Mouse (Mus musculus) CH12.LX (cell line): ENCODE results near the gene Tfr2. TPM values are rescaled to one million over a fixed set of nuclear protein-coding genes. Genes with fewer than 3 reads are reported as not detected.

ENCODE experiments used
- DNase-seq: peaks from one replicate; pipeline ENCODE4 v3.0.0-alpha.2; 2013; ENCODE audit errors: extremely low read depth
- H3K27ac ChIP-seq: 2 replicates; pipeline ENCODE4 v1.5.1; 2012; ENCODE audit warnings: low read depth, mild to moderate bottlenecking, control low read depth, moderate library complexity; ENCODE audit not compliant: insufficient read depth
- H3K27me3 ChIP-seq: replicated peaks from 2 replicates; pipeline ENCODE3; 2012; ENCODE audit warnings: inconsistent platforms
- H3K36me3 ChIP-seq, 2 experiments: replicated peaks in 1 of 2; 2 replicates each; pipeline versions ENCODE3 to v1.6.1; 2012; ENCODE audit warnings: inconsistent platforms in 1 of 2, low read length in 1 of 2, mild to moderate bottlenecking in 1 of 2, mixed read lengths in 1 of 2, moderate library complexity in 1 of 2; ENCODE audit not compliant: control insufficient read depth in 1 of 2, insufficient read depth in 1 of 2
- H3K4me1 ChIP-seq, 2 experiments: 2 replicates each; pipeline ENCODE4 v1.6.1; 2012; ENCODE audit warnings: inconsistent platforms in 1 of 2, moderate library complexity in 1 of 2; ENCODE audit not compliant: insufficient read depth in 2 of 2, control insufficient read depth in 1 of 2
- H3K4me2 ChIP-seq: 2 replicates; pipeline ENCODE4 v1.6.1; 2012; ENCODE audit warnings: low read depth, mild to moderate bottlenecking, control low read depth; ENCODE audit not compliant: poor library complexity, insufficient read depth, severe bottlenecking
- H3K4me3 ChIP-seq, 3 experiments: fragments of 150-350 bp in 1 of 3; sonication (generic) in 1 of 3; replicated peaks in 1 of 3; 2 replicates each; pipeline versions ENCODE3 to v1.5.1; 2011 to 2012; ENCODE audit warnings: low read depth in 2 of 3, low read length in 2 of 3, mild to moderate bottlenecking in 2 of 3, moderate library complexity in 2 of 3, control low read depth in 1 of 3, improper control_type of control experiment in 1 of 3, inconsistent platforms in 1 of 3, mixed read lengths in 1 of 3; ENCODE audit not compliant: poor library complexity in 1 of 3
- H3K79me2 ChIP-seq: replicated peaks from 2 replicates; pipeline ENCODE4 v1.6.1; 2012; ENCODE audit warnings: mild to moderate bottlenecking, moderate library complexity; ENCODE audit not compliant: control insufficient read depth, poor library complexity, insufficient read depth, severe bottlenecking; ENCODE audit errors: extremely low read depth
- H3K9ac ChIP-seq: 2 replicates; pipeline ENCODE4 v1.6.1; 2012; ENCODE audit warnings: low read depth, mild to moderate bottlenecking, control low read depth, moderate library complexity; ENCODE audit not compliant: insufficient read depth
- H3K9me3 ChIP-seq: replicated peaks from 2 replicates; pipeline ENCODE3; 2012; ENCODE audit warnings: low read length, inconsistent platforms, mixed read lengths
- CHD1 ChIP-seq: IDR thresholded peaks from 2 replicates; pipeline ENCODE4 v1.6.1; 2012; ENCODE audit warnings: low read depth, low read length, improper control_type of control experiment, inconsistent platforms
- CHD2 ChIP-seq: IDR thresholded peaks from 2 replicates; pipeline ENCODE4 v1.6.1; 2011; ENCODE audit warnings: low read length, improper control_type of control experiment
- CTCF ChIP-seq, 2 experiments: IDR thresholded peaks in 1 of 2; conservative IDR thresholded peaks in 1 of 2; 2 replicates each; pipeline ENCODE4 v1.5.1; 2011 to 2012; ENCODE audit warnings: low read depth in 2 of 2, low read length in 2 of 2, improper control_type of control experiment in 1 of 2, inconsistent platforms in 1 of 2, mild to moderate bottlenecking in 1 of 2, moderate library complexity in 1 of 2
- ELF1 ChIP-seq: IDR thresholded peaks from 2 replicates; pipeline ENCODE4 v1.6.1; 2014; ENCODE audit warnings: low read depth, mild to moderate bottlenecking, inconsistent platforms, low read length, improper control_type of control experiment
- EP300 ChIP-seq: IDR thresholded peaks from 2 replicates; pipeline ENCODE4 v1.6.1; 2011; ENCODE audit warnings: low read length, improper control_type of control experiment
- ETS1 ChIP-seq: conservative IDR thresholded peaks from 2 replicates; pipeline ENCODE4 v1.6.1; 2012; ENCODE audit warnings: low read depth, mild to moderate bottlenecking, inconsistent platforms, low read length, improper control_type of control experiment, moderate library complexity
- HCFC1 ChIP-seq: IDR thresholded peaks from 2 replicates; pipeline ENCODE4 v1.6.1; 2012; ENCODE audit warnings: low read depth, mild to moderate bottlenecking, inconsistent platforms, low read length, improper control_type of control experiment
- JUND ChIP-seq: conservative IDR thresholded peaks from 2 replicates; pipeline ENCODE4 v1.6.1; 2011; ENCODE audit warnings: low read depth, low read length, improper control_type of control experiment
- KAT2A ChIP-seq: IDR thresholded peaks from 2 replicates; pipeline ENCODE4 v1.6.1; 2012; ENCODE audit warnings: low read length, improper control_type of control experiment, inconsistent platforms; ENCODE audit not compliant: insufficient replicate concordance
- MAFK ChIP-seq: IDR thresholded peaks from 2 replicates; pipeline ENCODE4 v1.6.1; 2011; ENCODE audit warnings: low read length, improper control_type of control experiment; ENCODE audit not compliant: insufficient replicate concordance
- MAX ChIP-seq: IDR thresholded peaks from 2 replicates; pipeline ENCODE4 v1.6.1; 2011; ENCODE audit warnings: low read length, improper control_type of control experiment
- MXI1 ChIP-seq: IDR thresholded peaks from 2 replicates; pipeline ENCODE4 v1.6.1; 2011; ENCODE audit warnings: mild to moderate bottlenecking, low read depth, low read length, improper control_type of control experiment
- MYC ChIP-seq: IDR thresholded peaks from 2 replicates; pipeline ENCODE4 v1.6.1; 2011; ENCODE audit warnings: low read depth, mild to moderate bottlenecking, improper control_type of control experiment, low read length
- NELFE ChIP-seq: IDR thresholded peaks from 2 replicates; pipeline ENCODE4 v1.6.1; 2011; ENCODE audit warnings: low read depth, low read length, improper control_type of control experiment
- NRF1 ChIP-seq: IDR thresholded peaks from 2 replicates; pipeline ENCODE4 v1.6.1; 2014; ENCODE audit warnings: low read depth, mild to moderate bottlenecking, inconsistent platforms, low read length, improper control_type of control experiment, moderate library complexity
- PAX5 ChIP-seq: IDR thresholded peaks from 2 replicates; pipeline ENCODE4 v1.6.1; 2012; ENCODE audit warnings: low read length, inconsistent platforms, mixed read lengths
- POLR2AphosphoS2 ChIP-seq: IDR thresholded peaks from 2 replicates; pipeline ENCODE4 v1.6.1; 2011; ENCODE audit warnings: low read depth, low read length, improper control_type of control experiment
- RAD21 ChIP-seq: IDR thresholded peaks from 2 replicates; pipeline ENCODE4 v1.6.1; 2011; ENCODE audit warnings: low read depth, mild to moderate bottlenecking, low read length, improper control_type of control experiment, moderate library complexity
- SIN3A ChIP-seq: IDR thresholded peaks from 2 replicates; pipeline ENCODE4 v1.6.1; 2012; ENCODE audit warnings: low read length, improper control_type of control experiment, inconsistent platforms
- SMC3 ChIP-seq: IDR thresholded peaks from 2 replicates; pipeline ENCODE4 v1.6.1; 2011; ENCODE audit warnings: low read depth, low read length, improper control_type of control experiment
- TBP ChIP-seq: conservative IDR thresholded peaks from 2 replicates; pipeline ENCODE4 v1.6.1; 2011; ENCODE audit warnings: low read depth, low read length, improper control_type of control experiment
- UBTF ChIP-seq: IDR thresholded peaks from 2 replicates; pipeline ENCODE4 v1.6.1; 2012; ENCODE audit warnings: low read depth, mild to moderate bottlenecking, inconsistent platforms, low read length, improper control_type of control experiment, moderate library complexity
- USF2 ChIP-seq: conservative IDR thresholded peaks from 2 replicates; pipeline ENCODE4 v1.6.1; 2011; ENCODE audit warnings: low read depth, low read length, improper control_type of control experiment
- ZKSCAN1 ChIP-seq: IDR thresholded peaks from 2 replicates; pipeline ENCODE4 v1.6.1; 2012; ENCODE audit warnings: low read depth, inconsistent platforms, low read length, improper control_type of control experiment, borderline replicate concordance
- ZMIZ1 ChIP-seq: IDR thresholded peaks from 2 replicates; pipeline ENCODE4 v1.6.1; 2012; ENCODE audit warnings: low read depth, mild to moderate bottlenecking, inconsistent platforms, low read length, improper control_type of control experiment
- ZNF384 ChIP-seq: IDR thresholded peaks from 2 replicates; pipeline ENCODE4 v1.6.1; 2012; ENCODE audit warnings: low read depth, low read length, improper control_type of control experiment, inconsistent platforms
- dilution Hi-C: fragments of 300-500 bp; cut with MboI; formaldehyde crosslinking; loops from 2 replicates; pipeline ENCODE4 v1.14.3; 2020; ENCODE audit warnings: low sequenced_read_pairs; ENCODE audit not compliant: extremely low pct_unique_long_range_greater_than_20kb, extremely low pct_ligation_motif_present
- in situ Hi-C: fragments of 300-500 bp; cut with MboI; formaldehyde crosslinking; loops from 3 replicates; pipeline ENCODE4 v1.14.3; 2019; ENCODE audit warnings: low sequenced_read_pairs, low pct_ligation_motif_present, low pct_unique_long_range_greater_than_20kb, mixed read lengths
- polyA plus RNA-seq: library from polyadenylated mRNA; unstranded; fragments of >175 nt; gene quantifications from 2 replicates; pipeline ENCODE4 v1.2.1, GENCODE M21; 2012; ENCODE audit warnings: low read depth; ENCODE audit not compliant: insufficient read length
- total RNA-seq, 2 experiments: library from RNA; depleted of rRNA; stranded (reverse); fragments of 300-350 nt in 1 of 2; fragments of >200 nt in 1 of 2; gene quantifications; 2 replicates each; pipeline ENCODE4 v1.2.3; 2012 to 2014

Gene Tfr2
- total and polyA plus RNA-seq, 3 experiments, result 0.67 to 2.2 (median 2.2) TPM

DNA sequence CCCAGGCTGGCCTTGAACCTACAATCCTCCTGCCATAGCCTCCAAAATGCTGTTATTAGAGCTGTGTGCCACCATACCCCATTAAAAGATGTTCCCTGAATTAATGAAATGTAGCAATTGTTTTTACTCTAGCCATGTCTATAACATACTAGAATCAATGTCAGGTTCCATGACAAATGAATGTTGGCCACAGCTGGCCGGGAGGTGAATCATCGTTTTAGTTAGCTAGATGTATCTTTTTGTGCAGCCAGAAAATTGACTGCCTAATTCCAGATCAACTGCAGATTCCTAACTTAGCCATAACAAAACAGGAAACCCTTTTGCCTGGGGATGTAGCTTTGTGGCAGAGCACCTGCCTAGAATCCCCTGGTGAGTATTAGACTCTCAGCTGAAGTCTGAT, 19.8 kb upstream of the Tfr2 start:
- TF ChIP-seq NELFE, result no peak
- Histone ChIP-seq H3K36me3 (no peaks in the 10 kb centered on the region), H3K4me3 (no peak overlapping the region), H3K27me3 (peaks cover 49% of the 10 kb centered on the region), H3K9me3 (peaks cover 4% of the 10 kb centered on the region), H3K9ac (no peak overlapping the region), H3K4me2 (no peak overlapping the region), H3K4me1 (peaks cover 0 to 2% of the 10 kb centered on the region in 2 experiments; a peak in 1 of 4 replicates), H3K27ac (no peak overlapping the region), H3K79me2 (no peaks in the 10 kb centered on the region)
- in situ Hi-C loops, result no loop called here
- dilution Hi-C loops, result no loop called here
- no peak for DNase-seq

DNA sequence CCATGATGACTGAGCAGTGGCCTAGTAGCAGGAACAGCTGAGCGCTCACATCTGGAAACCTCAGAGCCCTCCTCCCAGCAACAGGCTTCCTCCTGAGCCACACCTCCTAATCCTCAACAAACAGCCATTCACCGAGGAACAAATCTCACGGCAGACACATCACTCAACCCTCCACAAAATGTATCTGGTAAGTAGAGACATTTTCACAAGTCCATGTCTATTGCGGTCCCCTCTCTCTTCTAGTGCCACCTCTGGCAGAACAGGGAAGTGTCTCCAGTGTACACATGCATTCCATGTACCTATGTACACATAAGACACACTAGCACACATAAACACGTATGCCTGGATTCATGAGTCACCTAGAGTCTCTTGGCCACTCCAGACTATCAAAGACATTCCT, 18.5 kb upstream of the Tfr2 start:
- no peak; the same call in 1 of the 2 replicates for TF ChIP-seq SMC3
- no peak for TF ChIP-seq JUND
- TF ChIP-seq POLR2AphosphoS2, result no peak
- TF ChIP-seq MYC, result no peak
- no peak for TF ChIP-seq PAX5
- TF ChIP-seq MAFK, result no peak
- peak; percentile 32 for TF ChIP-seq RAD21
- TF ChIP-seq CHD1, result no peak
- no peak for TF ChIP-seq TBP
- no peak for TF ChIP-seq ELF1
- peak; percentile 35 to 62; a peak in 3 of 4 replicates for TF ChIP-seq CTCF (conservative IDR thresholded peaks at IDR 0.05 in 1 of 2, IDR thresholded peaks at IDR 0.05 in 1 of 2; ENCODE audit: low read depth in 2 of 2, low read length in 2 of 2)
- TF ChIP-seq USF2, result no peak
- TF ChIP-seq MAX, result no peak
- TF ChIP-seq ETS1, result no peak
- TF ChIP-seq HCFC1, result no peak
- TF ChIP-seq NRF1, result no peak
- TF ChIP-seq NELFE, result peak; percentile 14; the same call in 1 of the 2 replicates
- no peak for TF ChIP-seq EP300
- no peak for TF ChIP-seq ZKSCAN1
- TF ChIP-seq SIN3A, result no peak
- no peak for TF ChIP-seq ZMIZ1
- no peak for TF ChIP-seq UBTF
- TF ChIP-seq CHD2, result no peak
- no peak for TF ChIP-seq ZNF384
- TF ChIP-seq KAT2A, result no peak
- no peak for TF ChIP-seq MXI1
- DNase-seq, result peak; percentile 27
- Histone ChIP-seq H3K27ac (no peak overlapping the region), H3K9me3 (peaks cover 12% of the 10 kb centered on the region), H3K4me2 (no peak overlapping the region), H3K9ac (no peak overlapping the region), H3K36me3 (no peaks in the 10 kb centered on the region), H3K4me3 (no peak overlapping the region), H3K79me2 (no peaks in the 10 kb centered on the region), H3K4me1 (peaks cover 0 to 2% of the 10 kb centered on the region in 2 experiments; a peak in 1 of 4 replicates), H3K27me3 (peaks cover 59% of the 10 kb centered on the region)
- dilution Hi-C loops (no loop called here), in situ Hi-C loops (no loop called here)
